Mouse (Mus musculus) spleen, adult 2 months (tissue): ENCODE measurements around the gene Col9a2.

ENCODE experiments used
- CTCF ChIP-seq: fragments of 200-500 bp; IDR thresholded peaks from 2 replicates; pipeline ENCODE4 v1.5.1; 2011; ENCODE audit warnings: mild to moderate bottlenecking, inconsistent platforms; ENCODE audit not compliant: insufficient read depth, insufficient read length, insufficient replicate concordance; ENCODE audit errors: extremely low read depth
- POLR2A ChIP-seq: fragments of 200-500 bp; IDR thresholded peaks from 2 replicates; pipeline ENCODE4 v1.6.1; 2011; ENCODE audit warnings: low read depth, low read length, inconsistent platforms

DNA sequence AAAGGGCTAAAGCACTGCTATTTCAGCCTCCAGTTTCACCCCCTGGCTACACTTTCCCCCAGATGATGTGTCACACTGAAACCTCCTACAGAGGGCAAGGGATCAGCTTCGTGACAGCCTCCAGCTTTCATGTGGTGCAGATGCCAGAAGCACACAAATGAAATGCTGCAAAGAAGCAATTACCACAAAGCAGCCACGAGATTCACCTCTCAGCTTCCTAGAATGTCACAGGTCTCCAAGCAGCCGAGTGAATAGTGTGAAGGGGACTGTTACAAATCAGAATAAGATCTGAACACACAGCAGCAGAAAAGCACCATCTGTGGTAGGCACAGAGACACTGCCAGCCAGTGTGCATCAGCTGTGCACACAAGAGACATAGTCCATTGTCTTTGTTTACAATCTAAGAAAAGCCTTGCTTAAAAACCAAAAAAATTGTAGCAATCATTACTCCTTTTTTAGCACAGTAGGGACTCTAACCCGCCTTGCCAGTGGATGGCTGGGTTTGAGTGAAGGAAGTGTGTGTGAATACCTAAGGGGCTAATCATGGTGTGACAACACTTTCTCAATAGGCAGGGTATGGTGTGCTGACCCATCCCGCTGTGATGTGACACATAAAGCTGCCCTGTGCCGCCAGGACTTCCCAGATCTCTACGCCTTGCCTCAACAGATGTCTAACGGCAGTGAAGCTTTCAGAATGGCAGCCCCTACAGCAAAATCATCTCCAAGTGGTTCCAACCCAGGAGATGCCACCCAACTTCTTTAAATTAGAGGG is 36.6 kb upstream of the Col9a2 start:
- no peak for TF ChIP-seq CTCF
- no peak for TF ChIP-seq POLR2A
